Mouse (Mus musculus) thymus, postnatal 0 days (tissue): Measurements from ENCODE around the gene Mcpt4. TPM values are rescaled to one million over a fixed set of nuclear protein-coding genes. Genes with fewer than 3 reads are reported as not detected.
A peak's percentile ranks its signal among the peaks of the same experiment; 100 is the strongest.
"Not testable (repeated sequence)": the region's sequence is repeated elsewhere in the genome, so short reads cannot be mapped to it uniquely, and the experiment has no call there.

Experiments used
- DNase-seq: peaks from one replicate; pipeline ENCODE4 v3.0.0-alpha.2; 2015; ENCODE audit warnings: low spot score
- polyA plus RNA-seq: library from polyadenylated mRNA; unstranded; fragments of >200 nt; fragmentation: Nextera tagmentation; extraction: Ambion mirVana; gene quantifications from 2 replicates; pipeline ENCODE4 v1.2.1, GENCODE M21; 2015

The Mcpt4 gene
- 2.0 and 2.2 TPM in 2 replicates for polyA plus RNA-seq

DNA sequence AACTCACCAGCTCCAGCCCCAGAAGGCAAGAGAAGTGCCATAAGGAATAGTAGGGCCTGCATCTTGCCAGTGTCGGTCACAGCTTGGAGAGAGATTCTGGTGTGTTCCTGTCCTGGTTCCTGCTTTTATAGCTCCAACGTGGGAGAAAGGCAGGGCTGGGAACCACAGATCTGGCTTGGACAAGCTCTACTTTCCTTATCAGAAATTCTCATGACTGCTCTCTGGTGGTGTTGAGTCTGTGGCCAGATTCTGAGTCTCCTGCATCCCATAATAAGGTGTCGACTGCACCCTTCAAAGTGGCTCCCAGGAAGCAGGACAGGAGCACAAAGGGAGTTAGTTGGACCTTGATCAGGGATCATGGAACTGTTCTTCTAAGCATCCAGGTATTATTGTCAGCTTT, at the start of gene Mcpt4:
Gene Mcpt4, minus strand, starts transcription at position 101 of the 400 bp plus-strand sequence.
- DNase-seq, result not testable (repeated sequence)

GRCm38 (mm10) chr14:56105447-56106180, 43.5 kb upstream of the Mcpt4 start:
- no peak for DNase-seq

- no peak for DNase-seq
Measured at GRCm38 (mm10) chr14:56105016-56105415, 42.9 kb upstream of the Mcpt4 start.

GRCm38 (mm10) chr14:56103452-56103851, 41.3 kb upstream of the Mcpt4 start:
- DNase-seq, result no peak

GRCm38 (mm10) chr14:56102386-56102785, 40.3 kb upstream of the Mcpt4 start, which contains the start of gene Ctsg:
Gene Ctsg, minus strand, starts transcription at chr14:56102574.
- no peak for DNase-seq

- DNase-seq, result peak; percentile 27
Measured at GRCm38 (mm10) chr14:56098940-56099339, 36.8 kb upstream of the Mcpt4 start.

DNA sequence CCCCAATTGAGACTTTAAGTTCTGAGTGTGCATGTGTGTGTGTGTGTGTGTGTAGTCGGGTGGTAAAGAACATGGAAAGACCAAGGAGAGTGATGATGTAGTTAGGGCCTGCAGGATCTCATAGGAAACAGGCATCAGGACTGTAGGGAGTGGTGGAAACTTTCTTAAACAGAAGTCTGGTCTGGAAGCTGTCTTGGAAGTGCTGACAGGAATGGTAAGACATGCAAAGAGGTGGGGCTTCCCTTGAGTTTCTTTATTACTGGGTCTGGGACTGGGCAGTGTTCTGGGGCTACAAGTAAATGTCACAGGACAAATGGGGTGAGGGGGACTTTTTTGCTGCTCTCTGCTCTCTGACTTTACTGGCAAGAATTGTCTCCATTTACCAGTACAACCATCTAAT, 35.5 kb upstream of the Mcpt4 start:
- DNase-seq, result no peak

- DNase-seq, result no peak
Measured at GRCm38 (mm10) chr14:56093353-56093752, 31.2 kb upstream of the Mcpt4 start.

- DNase-seq, result no peak
Measured at GRCm38 (mm10) chr14:56086711-56087110, 24.6 kb upstream of the Mcpt4 start.

GRCm38 (mm10) chr14:56085167-56085566, 23.1 kb upstream of the Mcpt4 start, which contains the start of gene Mcpt8:
Gene Mcpt8, minus strand, starts transcription at chr14:56085273.
- no peak for DNase-seq

- no peak for DNase-seq
Measured at GRCm38 (mm10) chr14:56082016-56082415, 19.9 kb upstream of the Mcpt4 start.

- no peak for DNase-seq
Measured at GRCm38 (mm10) chr14:56057722-56058121, 4.4 kb downstream of the Mcpt4 start.

DNA sequence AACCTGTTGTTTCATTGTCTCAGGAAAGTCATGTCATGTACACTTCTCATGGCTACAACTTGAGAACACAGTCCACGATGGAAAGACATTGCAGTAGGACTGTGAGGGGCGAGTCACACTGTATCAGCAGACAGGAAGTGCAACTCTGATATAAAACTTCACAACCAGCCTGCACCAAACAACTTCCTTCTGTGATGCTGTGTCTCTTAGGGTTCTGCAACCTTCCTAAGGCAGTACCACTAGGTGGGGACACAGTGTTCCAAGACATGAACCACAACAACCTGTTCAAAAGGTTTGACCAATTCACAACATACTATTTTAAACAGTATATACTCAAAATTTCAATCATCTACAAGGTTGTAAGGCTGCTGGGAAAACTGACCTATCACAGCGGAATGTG, 6.7 kb downstream of the Mcpt4 start:
- DNase-seq, result no peak

DNA sequence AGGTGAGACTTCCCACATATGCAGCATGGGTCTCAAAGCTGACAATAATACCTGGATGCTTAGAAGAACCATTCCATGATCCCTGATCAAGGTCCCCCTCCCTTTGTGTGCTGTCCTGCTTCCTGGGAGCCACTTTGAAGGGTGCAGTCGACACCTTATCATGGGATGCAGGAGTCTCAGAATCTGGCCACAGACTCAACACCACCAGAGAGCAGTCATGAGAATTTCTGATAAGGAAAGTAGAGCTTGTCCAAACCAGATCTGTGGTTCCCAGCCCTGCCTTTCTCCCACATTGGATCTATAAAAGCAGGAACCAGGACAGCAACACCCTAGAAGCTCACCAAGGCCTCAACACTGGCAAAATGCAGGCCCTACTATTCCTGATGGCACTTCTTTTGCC, 20.3 kb downstream of the Mcpt4 start, which contains the start of gene Mcpt2:
Gene Mcpt2, plus strand, starts transcription at position 250 of the 400 bp plus-strand sequence.
- DNase-seq, result not testable (repeated sequence)

- no peak for DNase-seq
Measured at GRCm38 (mm10) chr14:56034433-56034832, 27.7 kb downstream of the Mcpt4 start.

- not testable (repeated sequence) for DNase-seq
Measured at GRCm38 (mm10) chr14:56030395-56030794, 31.7 kb downstream of the Mcpt4 start, which contains the start of gene Mcpt9. Gene Mcpt9, minus strand, starts transcription at chr14:56030495.

- DNase-seq, result not testable (repeated sequence)
Measured at GRCm38 (mm10) chr14:56021305-56021704, 40.8 kb downstream of the Mcpt4 start.

- no peak for DNase-seq
Measured at GRCm38 (mm10) chr14:56019446-56019845, 42.7 kb downstream of the Mcpt4 start.

DNA sequence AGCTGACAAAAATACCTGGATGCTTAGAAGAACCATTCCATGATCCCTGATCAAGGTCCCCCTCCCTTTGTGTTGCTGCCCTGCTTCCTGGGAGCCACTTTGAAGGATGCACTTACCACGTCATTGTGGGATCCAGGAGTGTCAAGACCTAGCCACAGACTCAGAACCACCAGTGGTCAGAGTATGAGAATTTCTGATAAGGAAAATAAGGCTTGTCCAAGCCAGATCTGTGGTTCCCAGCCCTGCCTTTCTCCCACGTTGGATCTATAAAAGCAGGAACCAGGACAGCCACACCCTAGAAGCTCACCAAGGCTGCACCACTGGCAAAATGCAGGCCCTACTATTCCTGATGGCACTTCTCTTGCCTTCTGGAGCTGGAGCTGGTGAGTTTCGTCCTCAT, 44.4 kb downstream of the Mcpt4 start, which contains the start of gene Mcpt1:
Gene Mcpt1, plus strand, starts transcription at position 301 of the 400 bp plus-strand sequence.
- DNase-seq, result not testable (repeated sequence)

GRCm38 (mm10) chr14:56013924-56014323, 48.2 kb downstream of the Mcpt4 start:
- DNase-seq, result no peak

- DNase-seq, result no peak
Measured at GRCm38 (mm10) chr14:56013147-56013546, 49.0 kb downstream of the Mcpt4 start.
